Mouse (Mus musculus) ES-CJ7 (cell line): ENCODE measurements around the gene Gm47283.
"Not testable (repeated sequence)": the region's sequence is repeated elsewhere in the genome, so short reads cannot be mapped to it uniquely, and the experiment has no call there.

Source experiments
- DNase-seq: peaks from one replicate; pipeline ENCODE4 v3.0.0; 2011; ENCODE audit warnings: low read depth, low spot score

Gene Gm47283

DNA sequence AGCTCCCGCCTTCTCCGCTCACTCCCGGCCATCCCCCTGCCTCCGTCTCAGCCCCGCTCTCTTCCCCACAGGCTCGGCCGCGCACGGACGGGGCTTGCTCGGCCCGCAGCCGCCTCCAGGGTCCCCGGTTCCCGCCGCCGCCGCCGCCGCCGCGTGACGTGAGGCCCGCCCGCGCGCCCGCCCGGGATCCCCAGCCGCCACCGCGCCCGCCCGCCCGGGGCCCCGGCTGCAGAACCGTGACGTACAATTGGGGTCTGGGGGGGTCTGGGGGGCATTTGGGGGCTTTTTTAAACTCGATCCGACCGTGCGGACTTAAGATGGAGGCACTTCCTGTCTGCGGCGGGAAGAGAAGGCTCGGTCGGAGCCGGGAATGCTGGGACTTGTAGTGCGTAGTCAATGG, at the start of gene Gm47283:
Gene Gm47283, plus strand, starts transcription at position 301 of the 400 bp plus-strand sequence.
- DNase-seq: not testable (repeated sequence)

GRCm38 (mm10) chrY:90735181-90735895, 49.2 kb upstream of the Gm47283 start:
- peak; percentile 84 for DNase-seq

DNA sequence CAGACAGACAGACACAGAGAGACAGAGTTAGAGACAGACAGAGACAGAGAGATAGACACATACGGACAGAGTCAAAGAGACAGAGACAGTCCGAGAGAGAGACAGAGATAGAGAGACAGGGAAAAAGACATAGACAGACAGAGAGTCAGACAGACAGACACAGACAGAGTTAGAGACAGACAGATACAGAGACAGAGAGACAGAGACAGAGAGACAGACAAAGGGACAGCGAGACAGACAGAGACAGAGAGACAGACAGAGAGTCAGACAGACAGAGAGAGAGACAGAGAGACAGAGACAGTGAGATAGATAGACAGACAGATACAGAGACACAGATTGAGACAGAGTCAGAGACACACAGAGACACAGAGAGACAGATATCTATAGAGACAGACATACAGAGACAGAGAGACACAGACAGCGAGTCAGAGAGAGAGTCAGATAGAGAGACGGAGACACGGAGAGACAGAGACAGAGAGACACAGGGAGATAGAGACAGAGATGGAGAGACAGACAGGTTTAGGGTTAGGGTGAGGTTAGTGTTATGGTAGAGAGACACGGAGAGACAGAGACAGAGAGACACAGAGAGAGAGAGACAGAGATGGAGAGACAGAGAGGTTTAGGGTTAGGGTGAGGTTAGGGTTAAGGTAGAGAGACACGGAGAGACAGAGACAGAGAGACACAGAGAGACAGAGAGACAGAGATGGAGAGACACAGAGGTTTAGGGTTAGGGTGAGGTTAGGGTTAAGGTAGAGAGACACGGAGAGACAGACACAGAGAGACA, 48.1 kb upstream of the Gm47283 start:
- peak; percentile 80 for DNase-seq

GRCm38 (mm10) chrY:90737606-90738430, 46.7 kb upstream of the Gm47283 start:
- peak; percentile 51 for DNase-seq

DNA sequence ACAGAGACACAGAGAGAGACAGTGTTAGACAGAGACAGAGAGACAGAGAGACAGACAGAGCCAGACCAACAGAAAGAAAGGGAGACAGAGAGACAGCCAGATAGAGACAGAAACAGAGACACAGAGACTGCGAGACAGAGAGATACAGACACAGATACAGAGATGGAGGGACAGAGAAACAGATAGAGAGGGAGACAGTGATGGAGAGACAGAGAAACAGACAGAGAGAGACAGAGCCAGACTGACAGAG, 46.2 kb upstream of the Gm47283 start:
- DNase-seq: no peak

- DNase-seq: peak; percentile 87
Measured at GRCm38 (mm10) chrY:90738841-90739530, 45.6 kb upstream of the Gm47283 start.

DNA sequence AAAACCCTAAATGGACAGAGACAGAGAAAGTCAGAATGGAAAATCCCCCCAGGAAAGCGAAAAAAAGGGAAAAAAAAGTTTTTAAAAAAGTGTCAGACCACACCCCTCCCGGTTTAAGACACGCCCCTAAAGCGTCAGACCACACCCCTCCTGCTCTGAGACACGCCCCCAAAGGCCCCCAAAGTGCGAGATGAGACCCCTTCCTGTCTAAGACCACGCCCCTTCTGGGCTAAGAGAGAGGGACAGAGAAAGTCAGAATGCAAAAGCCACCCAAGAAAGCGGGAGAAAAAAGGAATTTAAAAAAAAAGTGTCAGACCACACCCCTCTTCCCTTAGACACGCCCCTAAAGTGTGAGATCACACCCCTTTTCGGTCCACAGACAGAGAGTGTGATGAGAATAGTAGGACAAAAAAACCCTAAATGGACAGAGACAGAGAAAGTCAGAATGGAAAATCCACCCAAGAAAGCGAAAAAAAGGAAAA, 45.0 kb upstream of the Gm47283 start:
- peak; percentile 87 for DNase-seq

DNA sequence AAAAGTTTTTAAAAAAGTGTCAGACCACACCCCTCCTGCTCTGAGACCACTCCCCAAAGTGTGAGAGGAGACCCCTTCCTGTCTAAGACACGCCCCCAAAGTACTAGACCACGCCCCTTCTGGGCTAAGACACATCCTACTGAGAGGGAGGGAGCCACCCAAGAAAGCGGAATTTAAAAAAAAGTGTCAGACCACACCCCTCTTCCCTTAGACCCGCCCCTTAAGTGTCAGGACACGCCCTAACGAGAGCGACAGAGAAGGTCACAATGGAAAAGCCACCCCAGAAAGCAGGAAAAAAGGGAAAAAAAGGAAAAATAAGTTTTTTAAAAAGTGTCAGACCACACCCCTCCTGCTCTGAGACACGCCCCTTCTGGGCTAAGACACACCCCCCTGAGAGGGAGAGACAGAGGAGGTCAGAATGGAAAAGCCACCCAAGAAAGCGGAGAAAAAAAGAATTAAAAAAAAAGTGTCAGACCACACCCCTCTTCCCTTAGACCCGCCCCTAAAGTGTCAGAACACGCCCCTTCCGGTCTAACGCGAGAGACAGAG, 44.5 kb upstream of the Gm47283 start:
- DNase-seq: peak; percentile 92

GRCm38 (mm10) chrY:90741006-90741405, 43.5 kb upstream of the Gm47283 start:
- DNase-seq: peak; percentile 92

DNA sequence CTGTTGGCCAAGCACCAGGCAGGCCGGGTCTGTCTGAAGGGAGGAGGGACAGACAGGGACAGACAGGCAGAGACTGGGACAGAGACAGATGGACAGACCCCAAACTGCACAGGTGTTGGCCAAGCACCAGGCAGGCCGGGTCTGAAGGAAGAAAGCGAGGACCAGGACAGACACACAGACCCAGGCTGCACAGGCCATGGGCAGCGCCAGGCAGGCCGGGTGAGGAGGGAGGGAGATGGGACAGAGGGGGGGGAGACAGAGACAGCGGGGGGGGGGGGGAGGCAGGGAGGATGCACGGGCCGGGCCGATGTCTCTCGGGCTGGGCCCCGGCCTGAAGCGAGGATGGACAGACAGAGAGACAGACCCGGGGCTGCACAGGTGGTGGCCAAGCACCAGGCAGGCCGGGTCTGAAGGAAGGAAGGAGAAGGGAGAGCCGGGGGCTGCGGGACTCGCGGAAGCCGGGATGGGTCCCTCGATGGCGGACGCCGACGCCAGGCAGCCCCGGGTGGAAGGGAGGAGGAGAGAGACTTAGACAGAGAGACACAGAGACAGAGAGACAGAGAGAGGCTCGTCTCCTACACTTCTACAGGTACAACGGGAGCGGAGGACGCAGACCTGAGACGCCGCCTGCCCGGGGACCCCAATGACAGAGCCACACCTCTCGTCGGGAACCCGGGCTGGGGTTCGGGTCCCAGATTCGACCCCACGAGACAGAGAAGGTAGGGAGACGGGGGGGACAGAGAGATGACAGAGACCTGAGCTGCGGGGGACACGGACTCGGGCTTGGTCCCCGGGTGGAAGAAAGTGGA, 42.9 kb upstream of the Gm47283 start:
- DNase-seq: peak; percentile 91

DNA sequence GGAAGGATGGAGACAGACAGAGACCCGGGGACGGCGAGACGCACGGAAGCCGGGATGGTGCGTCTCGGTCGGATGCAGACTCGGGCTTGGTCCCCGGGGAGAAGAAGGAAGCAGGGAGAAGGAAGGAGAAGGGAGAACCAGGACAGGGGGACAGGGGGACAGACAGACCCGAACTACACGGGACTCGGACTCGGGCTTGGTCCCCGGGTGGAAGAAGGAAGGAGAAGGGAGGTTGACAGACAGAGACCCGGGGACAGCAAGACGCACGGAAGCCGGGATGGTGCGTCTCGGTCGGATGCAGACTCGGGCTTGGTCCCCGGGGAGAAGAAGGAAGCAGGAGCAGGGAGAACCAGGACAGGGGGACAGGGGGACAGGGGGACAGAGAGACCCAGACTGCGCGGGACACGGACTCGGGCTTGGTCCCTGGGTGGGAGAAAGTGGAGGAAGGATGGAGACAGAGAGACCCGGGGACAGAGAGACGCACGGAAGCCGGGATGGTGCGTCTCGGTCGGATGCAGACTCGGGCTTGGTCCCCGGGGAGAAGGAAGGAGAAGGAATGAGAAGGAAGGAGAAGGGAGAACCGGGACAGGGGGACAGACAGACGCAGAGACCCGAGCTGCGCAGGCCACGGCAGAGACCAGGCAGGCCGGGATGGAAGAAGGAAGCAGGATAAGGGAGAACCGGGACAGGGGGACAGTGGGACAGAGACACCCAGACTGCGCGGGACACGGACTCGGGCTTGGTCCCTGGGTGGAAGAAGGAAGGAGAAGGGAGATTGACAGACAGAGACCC, 42.1 kb upstream of the Gm47283 start:
- not testable (repeated sequence) for DNase-seq

DNA sequence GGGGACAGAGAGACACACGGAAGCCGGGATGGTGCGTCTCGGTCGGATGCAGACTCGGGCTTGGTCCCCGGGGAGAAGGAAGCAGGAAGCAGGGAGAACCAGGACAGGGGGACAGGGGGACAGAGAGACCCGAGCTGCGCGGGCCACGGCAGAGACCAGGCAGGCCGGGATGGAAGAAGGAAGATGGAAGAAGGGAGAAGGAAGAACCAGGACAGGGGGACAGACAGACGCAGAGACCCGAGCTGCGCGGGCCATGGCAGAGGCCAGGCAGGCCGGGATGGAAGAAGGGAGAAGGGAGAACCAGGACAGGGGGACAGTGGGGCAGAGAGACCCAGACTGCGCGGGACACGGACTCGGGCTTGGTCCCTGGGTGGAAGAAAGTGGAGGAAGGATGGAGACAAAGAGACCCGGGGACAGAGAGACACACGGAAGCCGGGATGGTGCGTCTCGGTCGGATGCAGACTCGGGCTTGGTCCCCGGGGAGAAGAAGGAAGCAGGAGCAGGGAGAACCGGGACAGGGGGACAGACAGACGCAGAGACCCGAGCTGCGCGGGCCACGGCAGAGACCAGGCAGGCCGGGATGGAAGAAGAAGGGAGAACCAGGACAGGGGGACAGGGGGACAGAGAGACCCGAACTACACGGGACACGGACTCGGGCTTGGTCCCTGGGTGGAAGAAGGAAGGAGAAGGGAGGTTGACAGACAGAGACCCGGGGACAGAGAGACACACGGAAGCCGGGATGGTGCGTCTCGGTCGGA, 41.3 kb upstream of the Gm47283 start:
- DNase-seq: not testable (repeated sequence)

DNA sequence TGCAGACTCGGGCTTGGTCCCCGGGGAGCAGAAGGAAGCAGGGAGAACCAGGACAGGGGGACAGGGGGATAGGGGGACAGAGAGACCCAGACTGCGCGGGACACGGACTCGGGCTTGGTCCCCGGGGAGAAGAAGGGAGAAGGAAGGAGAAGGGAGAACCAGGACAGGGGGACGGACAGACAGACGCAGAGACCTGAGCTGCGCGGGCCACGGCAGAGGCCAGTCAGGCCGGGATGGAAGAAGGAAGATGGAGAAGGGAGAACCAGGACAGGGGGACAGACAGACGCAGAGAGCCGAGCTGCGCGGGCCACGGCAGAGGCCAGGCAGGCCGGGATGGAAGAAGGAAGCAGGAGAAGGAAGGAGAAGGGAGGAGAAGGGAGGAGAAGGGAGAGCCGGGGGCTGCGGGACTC, 40.7 kb upstream of the Gm47283 start:
- DNase-seq: no peak

DNA sequence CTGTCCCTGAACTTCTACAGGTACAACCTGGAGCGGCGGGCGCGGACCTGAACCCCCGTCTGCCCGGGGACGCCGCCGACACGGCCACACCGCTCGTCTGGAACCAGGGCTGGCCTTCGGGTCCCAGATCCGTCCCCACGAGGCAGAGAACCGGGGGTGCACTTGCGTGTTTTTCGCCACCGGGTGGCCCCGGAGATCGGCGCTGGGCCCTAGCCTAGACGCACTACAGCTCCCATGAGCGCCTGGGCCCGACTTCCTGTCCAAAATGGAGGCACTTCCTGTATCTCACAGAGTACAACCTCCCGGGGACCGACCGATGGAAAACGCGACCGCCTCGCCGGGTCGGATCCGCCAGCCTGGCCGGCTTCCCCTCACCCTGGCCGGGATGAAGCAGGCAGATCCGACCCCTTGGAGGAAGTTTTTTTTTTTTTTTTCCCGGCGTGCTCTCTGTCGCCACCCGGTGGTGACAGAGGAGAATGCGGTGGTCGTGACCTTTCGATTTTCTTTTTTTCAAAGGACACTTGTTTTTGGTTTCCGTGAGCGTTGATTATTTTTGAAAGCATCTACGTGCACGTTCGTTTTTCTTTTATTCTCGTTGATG, 40.1 kb upstream of the Gm47283 start:
- peak; percentile 21 for DNase-seq

DNA sequence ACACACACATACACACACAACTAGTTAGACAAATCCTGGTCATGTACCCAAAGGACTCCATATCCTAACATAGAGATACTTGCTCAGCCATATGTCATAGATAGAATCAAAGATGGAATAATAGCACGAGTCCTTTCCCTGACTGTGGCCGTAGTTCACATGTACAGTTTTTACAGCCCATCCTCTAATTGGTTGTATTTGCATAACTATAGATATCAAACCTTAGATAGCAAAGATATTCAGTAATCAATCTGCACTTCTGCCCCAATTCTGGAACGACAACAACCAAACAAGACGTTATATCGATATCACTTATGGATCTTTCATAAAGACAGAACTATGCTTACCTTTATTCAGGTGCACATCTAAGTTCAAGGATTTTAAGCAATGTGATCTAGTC, 39.3 kb upstream of the Gm47283 start:
- DNase-seq: not testable (repeated sequence)

GRCm38 (mm10) chrY:90754721-90755120, 29.8 kb upstream of the Gm47283 start, which contains the start of gene Gm21860:
Gene Gm21860, minus strand, starts transcription at chrY:90754821.
- DNase-seq: not testable (repeated sequence)

- DNase-seq: not testable (repeated sequence)
Measured at GRCm38 (mm10) chrY:90839077-90839476, 54.5 kb downstream of the Gm47283 start, which contains the start of gene Gm21748. Gene Gm21748, minus strand, starts transcription at chrY:90839177.
